Comparison of ENCODE assay signal across 8 mouse cellular contexts in the genomic region with DNA sequence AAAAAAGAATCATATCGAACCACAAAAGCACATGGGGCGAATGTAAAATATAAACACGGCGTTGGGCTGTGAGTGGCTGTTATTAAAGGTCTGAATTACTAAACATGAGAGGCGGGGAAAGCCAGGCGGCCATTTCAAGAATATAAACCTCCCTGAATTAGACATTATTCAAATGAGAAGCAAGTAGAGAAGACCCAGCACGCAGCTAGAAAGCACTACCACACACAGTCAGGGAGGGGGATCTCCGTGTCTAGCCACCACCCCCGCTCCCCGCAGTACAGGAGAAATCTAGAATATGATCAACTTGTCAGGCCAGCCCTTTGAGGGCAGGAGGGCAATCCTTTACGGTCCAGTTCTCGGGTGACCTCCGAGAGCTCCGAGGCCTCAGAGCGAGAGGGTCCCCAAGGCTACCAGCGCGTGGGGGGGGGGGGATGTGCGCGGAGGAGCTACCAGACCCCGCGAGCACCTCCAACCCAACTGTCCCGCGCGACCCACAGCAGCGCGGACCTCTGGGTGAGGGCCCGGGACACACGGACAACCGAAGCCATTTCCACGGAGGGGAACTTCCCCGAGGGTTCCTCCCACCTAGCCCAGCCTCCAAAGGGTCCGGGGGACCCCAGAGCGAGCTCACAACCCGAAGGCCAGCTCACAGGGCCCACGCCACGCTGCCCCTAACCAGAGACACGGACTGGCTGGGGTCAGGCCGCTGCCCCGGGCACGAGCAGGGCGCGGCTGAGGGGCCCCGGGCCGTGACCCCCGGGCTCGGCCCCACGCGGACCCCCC. TPM values are rescaled to one million over a fixed set of nuclear protein-coding genes. Genes with fewer than 3 reads are reported as not detected.
DNase-seq lines count a peak whose midpoint lies in the region; ATAC-seq and TF ChIP-seq lines count a peak whose summit lies in the region.

No protein-coding gene starts in this region.

- H3K9me3 ChIP-seq in erythroblast, embryonic 14.5 days (ENCODE audit: control insufficient read depth, low read length) = no peaks in the 10 kb centered on the region
- no peaks in the 10 kb centered on the region for H3K9me3 ChIP-seq in heart, embryonic 14.5 days (ENCODE audit: control insufficient read depth, low read length)
- no peaks in the 10 kb centered on the region for H3K9me3 ChIP-seq in liver, embryonic 16.5 days (replicated peaks; ENCODE audit: control insufficient read depth, low read length)
- H3K9me3 ChIP-seq in neural tube, embryonic 12.5 days = no peaks in the 10 kb centered on the region
- H3K9me3 ChIP-seq in stomach, postnatal 0 days (ENCODE audit: control insufficient read depth, low read length) = no peaks in the 10 kb centered on the region

- ATAC-seq in heart, embryonic 14.5 days (ENCODE audit: insufficient number of reproducible peaks, insufficient read depth, low FRiP score, low read depth) = 0 out of 2 replicates have a peak, but pooled peaks have one; percentile 10
- no peak for ATAC-seq in liver, embryonic 16.5 days (ENCODE audit: low read depth)
- peak; percentile 5 for ATAC-seq in neural tube, embryonic 12.5 days (ENCODE audit: low FRiP score, low read depth)
- ATAC-seq in stomach, postnatal 0 days (ENCODE audit: low FRiP score, low TSS enrichment) = no peak; the same call in 1 of the 2 replicates

- TF ChIP-seq EP300 in stomach, postnatal 0 days (optimal IDR thresholded peaks at IDR 0.05) = no peak

- peak overlapping the region; percentile 97 for H3K9ac ChIP-seq in heart, embryonic 14.5 days (ENCODE audit: low read length)
- H3K9ac ChIP-seq in liver, embryonic 16.5 days (ENCODE audit: low read depth, low read length) = peak overlapping the region; percentile 96
- H3K9ac ChIP-seq in neural tube, embryonic 12.5 days = peak overlapping the region; percentile 99
- peak overlapping the region; percentile 93 for H3K9ac ChIP-seq in stomach, postnatal 0 days (ENCODE audit: low read length)

- H3K4me2 ChIP-seq in heart, embryonic 14.5 days (ENCODE audit: low read length) = peak overlapping the region; percentile 94
- H3K4me2 ChIP-seq in liver, embryonic 16.5 days (ENCODE audit: low read depth, low read length) = peak overlapping the region; percentile 99
- H3K4me2 ChIP-seq in neural tube, embryonic 12.5 days (replicated peaks) = peak overlapping the region; percentile 86
- peak overlapping the region; percentile 99 for H3K4me2 ChIP-seq in stomach, postnatal 0 days (replicated peaks; ENCODE audit: low read depth)

- peak overlapping the region; percentile 92 for H3K27ac ChIP-seq in bone marrow, adult 2 months (ENCODE audit: control insufficient read depth, insufficient read depth, low read depth, low read length, poor library complexity)
- H3K27ac ChIP-seq in heart, embryonic 14.5 days (replicated peaks in 1 of 2; ENCODE audit: control insufficient read depth in 1 of 2, insufficient read depth in 1 of 2, low read depth in 2 of 2, low read length in 2 of 2) = peak overlapping the region; percentile 47 to 91
- peak overlapping the region; percentile 92 for H3K27ac ChIP-seq in liver, embryonic 16.5 days (ENCODE audit: low read length)
- H3K27ac ChIP-seq in neural tube, embryonic 12.5 days = peak overlapping the region; percentile 79
- H3K27ac ChIP-seq in stomach, postnatal 0 days (replicated peaks) = peak overlapping the region; percentile 95

- H3K4me3 ChIP-seq in bone marrow, adult 2 months (replicated peaks; ENCODE audit: control insufficient read depth, low read depth, low read length) = peak overlapping the region; percentile 67
- peak overlapping the region; percentile 73 for H3K4me3 ChIP-seq in erythroblast, embryonic 14.5 days (replicated peaks)
- peak overlapping the region; percentile 72 to 87 for H3K4me3 ChIP-seq in heart, embryonic 14.5 days (ENCODE audit: control insufficient read depth in 1 of 2, insufficient read depth in 1 of 2, low read depth in 1 of 2, low read length in 2 of 2)
- peak overlapping the region; percentile 96 for H3K4me3 ChIP-seq in liver, embryonic 16.5 days (ENCODE audit: low read depth, low read length)
- peak overlapping the region; percentile 99 for H3K4me3 ChIP-seq in neural tube, embryonic 12.5 days
- peak overlapping the region; percentile 95 for H3K4me3 ChIP-seq in stomach, postnatal 0 days (ENCODE audit: low read depth, low read length)

- under 1% methylated on average over 46 of the region's 48 CpGs for WGBS in bone marrow, adult 2 months
- WGBS in heart, embryonic 14.5 days = 1% methylated on average over 36 of the region's 48 CpGs
- under 1% methylated on average over 48 of the region's 48 CpGs for WGBS in liver, embryonic 16.5 days (ENCODE audit: insufficient replicate concordance)
- WGBS in neural tube, embryonic 12.5 days = 1% methylated on average over 48 of the region's 48 CpGs
- under 1% methylated on average over 38 of the region's 48 CpGs for WGBS in stomach, postnatal 0 days

- TF ChIP-seq POLR2A in bone marrow, adult 2 months (IDR thresholded peaks at IDR 0.05; ENCODE audit: borderline replicate concordance, control insufficient read depth, low read depth, low read length) = peak; percentile 31; the same call in 1 of the 2 replicates

- no peaks in the 10 kb centered on the region for H3K36me3 ChIP-seq in erythroblast, embryonic 14.5 days (ENCODE audit: control insufficient read depth)
- no peaks in the 10 kb centered on the region for H3K36me3 ChIP-seq in heart, embryonic 14.5 days (ENCODE audit: control insufficient read depth, insufficient read depth, low read length)
- H3K36me3 ChIP-seq in liver, embryonic 16.5 days (ENCODE audit: control insufficient read depth, insufficient read depth) = no peaks in the 10 kb centered on the region
- no peaks in the 10 kb centered on the region for H3K36me3 ChIP-seq in neural tube, embryonic 12.5 days
- H3K36me3 ChIP-seq in stomach, postnatal 0 days (ENCODE audit: control insufficient read depth, insufficient read depth, low read length) = no peaks in the 10 kb centered on the region

- no peaks in the 10 kb centered on the region; the same call in 1 of the 2 replicates for H3K4me1 ChIP-seq in bone marrow, adult 2 months (ENCODE audit: control insufficient read depth, insufficient read depth, low read length)
- peaks cover 49% of the 10 kb centered on the region for H3K4me1 ChIP-seq in erythroblast, embryonic 14.5 days (ENCODE audit: control insufficient read depth)
- H3K4me1 ChIP-seq in heart, embryonic 14.5 days (ENCODE audit: control insufficient read depth in 2 of 2, insufficient read depth in 2 of 2, low read length in 2 of 2) = peaks cover 3 to 29% of the 10 kb centered on the region in 2 experiments; a peak in 3 of 4 replicates
- peaks cover 17% of the 10 kb centered on the region for H3K4me1 ChIP-seq in liver, embryonic 16.5 days (ENCODE audit: control insufficient read depth, low read depth, low read length)
- peaks cover 19% of the 10 kb centered on the region for H3K4me1 ChIP-seq in neural tube, embryonic 12.5 days
- 0 out of 2 replicates have a peak, but pooled peaks cover 2% of the 10 kb centered on the region for H3K4me1 ChIP-seq in stomach, postnatal 0 days (replicated peaks; ENCODE audit: control insufficient read depth, insufficient read depth)

- peak; percentile 81 for DNase-seq in CD4-positive, CD25-positive, alpha-beta regulatory T cell, adult 2 months (ENCODE audit: low read depth, low spot score)
- DNase-seq in kidney, postnatal 10 days = peak; percentile 70
- DNase-seq in stomach, postnatal 0 days (ENCODE audit: low spot score) = peak; percentile 40

- TF ChIP-seq CTCF in bone marrow, adult 2 months (IDR thresholded peaks at IDR 0.05; ENCODE audit: control insufficient read depth, insufficient read depth, low read length) = no peak
- TF ChIP-seq CTCF in stomach, postnatal 0 days (IDR thresholded peaks at IDR 0.05; ENCODE audit: low read depth) = no peak

- H3K27me3 ChIP-seq in erythroblast, embryonic 14.5 days (ENCODE audit: control insufficient read depth) = no peaks in the 10 kb centered on the region
- no peaks in the 10 kb centered on the region for H3K27me3 ChIP-seq in heart, embryonic 14.5 days (ENCODE audit: control insufficient read depth, insufficient read depth, low read length)
- H3K27me3 ChIP-seq in liver, embryonic 16.5 days (ENCODE audit: control insufficient read depth, insufficient read depth, low read depth, low read length) = no peaks in the 10 kb centered on the region
- H3K27me3 ChIP-seq in neural tube, embryonic 12.5 days (replicated peaks) = no peaks in the 10 kb centered on the region
- no peaks in the 10 kb centered on the region for H3K27me3 ChIP-seq in stomach, postnatal 0 days (ENCODE audit: control insufficient read depth, insufficient read depth, low read length)

RNA-seq across cellular contexts. Expression of gene Pou2f1, which starts 1.2 kb away (rescaled TPM):
- polyA plus RNA-seq in bone marrow, adult 2 months (2011; ENCODE audit: insufficient read depth, insufficient read length, low replicate concordance, missing spikeins) = 7.2 and 9.1 TPM in 2 replicates
- polyA plus RNA-seq in erythroblast, embryonic 14.5 days (2012) = 0.59 and 0.65 TPM in 2 replicates
- polyA plus RNA-seq in heart, embryonic 14.5 days (2014; fragmentation: Nextera tagmentation; extraction: Ambion mirVana) = 10.6 and 12.1 TPM in 2 replicates
- 4.2 and 4.9 TPM in 2 replicates for polyA plus RNA-seq in liver, embryonic 16.5 days (2015; fragmentation: Nextera tagmentation; extraction: Ambion mirVana)
- 17.0 and 19.6 TPM in 2 replicates for polyA plus RNA-seq in neural tube, embryonic 12.5 days (2016; fragmentation: Nextera tagmentation; extraction: Ambion mirVana)
- 4.9 TPM in 2 replicates for polyA plus RNA-seq in stomach, postnatal 0 days (2015; fragmentation: Nextera tagmentation; extraction: Ambion mirVana)

Comparison
In these comparisons a context has a peak if more than half of its experiments do, and no peak if none do; other contexts are left out.
1. ATAC-seq: peak in heart, embryonic 14.5 days (single experiment) and neural tube, embryonic 12.5 days (single experiment); none in liver, embryonic 16.5 days (single experiment) and stomach, postnatal 0 days (single experiment).
2. Peak in every context shown above with its lines, with median percentiles within 50 percentile points of each other: DNase-seq, H3K27ac ChIP-seq, H3K4me3 ChIP-seq, H3K4me2 ChIP-seq and H3K9ac ChIP-seq.